Mouse (Mus musculus) limb, embryonic 14.5 days (tissue): Measurements from ENCODE around the gene Taok2. TPM values are rescaled to one million over a fixed set of nuclear protein-coding genes. Genes with fewer than 3 reads are reported as not detected.

Experiments
- ATAC-seq: fragments of 200-750 bp; cut with Nextera tagmentation; 2 replicates; pipeline ENCODE4 v1.8.0; 2017; ENCODE audit warnings: low read depth, moderate number of reproducible peaks, moderate TSS enrichment; ENCODE audit not compliant: low FRiP score
- DNase-seq: peaks from one replicate; pipeline ENCODE4 v3.0.0-alpha.2; 2015; ENCODE audit warnings: low spot score
- H3K27ac ChIP-seq: fragments of 300-500 bp; sonication (generic); replicated peaks from 2 replicates; pipeline ENCODE4 v1.5.1; 2014; ENCODE audit warnings: low read depth, mild to moderate bottlenecking, low read length, moderate library complexity, mixed read lengths
- H3K27me3 ChIP-seq: fragments of 300-500 bp; sonication (generic); 2 replicates; pipeline ENCODE4 v1.6.1; 2014; ENCODE audit warnings: low read length, mixed read lengths; ENCODE audit not compliant: control insufficient read depth, insufficient read depth
- H3K36me3 ChIP-seq: fragments of 300-500 bp; sonication (generic); 2 replicates; pipeline ENCODE4 v1.6.1; 2014; ENCODE audit warnings: mild to moderate bottlenecking, low read length, moderate library complexity, mixed read lengths; ENCODE audit not compliant: control insufficient read depth, insufficient read depth
- H3K4me1 ChIP-seq: fragments of 300-500 bp; sonication (generic); 2 replicates; pipeline ENCODE4 v1.6.1; 2014; ENCODE audit warnings: antibody characterized with exemption, low read length, mixed read lengths; ENCODE audit not compliant: control insufficient read depth, insufficient read depth
- H3K4me2 ChIP-seq: fragments of 300-500 bp; sonication (generic); replicated peaks from 2 replicates; pipeline ENCODE4 v1.6.1; 2014; ENCODE audit warnings: low read depth, mild to moderate bottlenecking, low read length, moderate library complexity; ENCODE audit not compliant: severe bottlenecking
- H3K4me3 ChIP-seq: fragments of 300-500 bp; sonication (generic); replicated peaks from 2 replicates; pipeline ENCODE4 v1.5.1; 2014; ENCODE audit warnings: low read length
- H3K9ac ChIP-seq: fragments of 300-500 bp; sonication (generic); 2 replicates; pipeline ENCODE4 v1.6.1; 2014; ENCODE audit warnings: mild to moderate bottlenecking, low read depth, low read length, moderate library complexity; ENCODE audit not compliant: severe bottlenecking
- H3K9me3 ChIP-seq: fragments of 300-500 bp; sonication (generic); 2 replicates; pipeline ENCODE4 v1.6.1; 2016; ENCODE audit warnings: low read length; ENCODE audit not compliant: control insufficient read depth
- POLR2A ChIP-seq: fragments of 200-500 bp; IDR thresholded peaks from 2 replicates; pipeline ENCODE4 v1.8.0; 2012; ENCODE audit warnings: inconsistent platforms, mild to moderate bottlenecking, moderate library complexity, borderline replicate concordance; ENCODE audit not compliant: insufficient read depth, insufficient read length; ENCODE audit errors: extremely low read depth
- WGBS: fragments of 180-500 bp; shearing (Covaris S2); extraction: QIAGEN DNeasy Blood & Tissue Kit; methylation state at CpG from one replicate; pipeline ENCODE4 v1.1.7; 2014; 5-methylcytosine and 5-hydroxymethylcytosine counted together
- polyA plus RNA-seq, 2 experiments: library from polyadenylated mRNA; depleted of rRNA in 1 of 2; stranded (reverse) in 1 of 2; unstranded in 1 of 2; fragments of >200 nt; fragmentation: Nextera tagmentation in 1 of 2; extraction: Ambion mirVana in 1 of 2; gene quantifications; 2 replicates each; pipeline versions ENCODE4 v1.2.1 to v1.2.3; 2012 to 2014

Gene Taok2
- 106 and 121 TPM in 2 replicates for polyA plus RNA-seq (2012; rRNA removed)
- 28.5 and 37.1 TPM in 2 replicates for polyA plus RNA-seq (2014; fragmentation: Nextera tagmentation; extraction: Ambion mirVana)

DNA sequence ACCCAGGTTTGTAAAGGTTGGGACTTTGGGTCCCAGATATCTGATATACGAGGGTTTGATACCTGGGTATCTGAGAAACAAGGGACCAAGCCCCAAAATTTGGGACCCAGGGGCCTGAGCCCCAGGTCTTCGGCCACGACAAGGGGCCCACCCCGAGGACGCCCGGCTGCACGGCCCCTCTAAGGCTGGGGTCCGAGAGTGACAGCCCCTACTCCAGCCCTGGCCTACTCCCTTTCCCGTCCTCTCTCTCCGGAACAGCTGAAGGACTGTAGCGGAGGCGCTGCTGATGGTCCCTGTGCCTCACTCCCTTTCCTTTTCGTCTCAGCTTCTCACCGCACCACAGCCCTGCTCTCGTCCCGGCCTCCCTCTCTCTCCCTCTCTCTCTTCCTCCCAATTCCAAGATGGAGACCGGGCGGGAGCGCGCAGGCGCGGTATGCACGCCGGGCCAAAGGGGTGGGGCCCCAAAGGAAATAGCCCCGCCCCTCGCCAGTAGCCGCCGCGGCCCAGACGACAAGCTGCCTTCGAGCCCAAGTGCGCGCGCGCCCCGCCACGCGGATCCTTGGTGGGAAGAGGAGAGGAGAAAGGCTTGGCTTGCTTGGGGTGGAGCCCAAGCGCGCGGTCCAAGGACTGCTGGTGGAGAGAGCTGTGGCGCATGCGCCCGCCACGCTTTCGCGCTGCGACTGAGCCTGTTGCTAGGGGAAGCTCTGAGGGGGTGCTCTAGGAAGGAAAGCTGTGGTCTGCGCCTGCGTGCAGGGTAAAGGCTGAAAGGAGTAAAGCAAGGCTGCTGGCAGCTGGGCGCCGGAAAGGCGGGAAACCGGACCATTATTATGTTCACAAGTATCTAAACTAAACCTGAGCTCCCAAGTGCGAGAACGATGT, at the start of gene Taok2:
Gene Taok2 (minus strand): TSS at position 418 of the 879 bp plus-strand sequence.
- Histone ChIP-seq H3K27me3 (no peaks in the 10 kb centered on the region), H3K27ac (peak within 1 kb of the TSS; percentile 81), H3K4me3 (peak within 1 kb of the TSS; percentile 57), H3K4me2 (peak within 1 kb of the TSS; percentile 98), H3K9ac (peak within 1 kb of the TSS; percentile 56), H3K9me3 (no peaks in the 10 kb centered on the region), H3K4me1 (peaks cover 24% of the 10 kb centered on the region), H3K36me3 (peaks cover 11% of the 10 kb centered on the region)
- DNase-seq = peak; percentile 98
- under 1% methylated on average over 54 of the region's 56 CpGs for WGBS
- ATAC-seq = peak; percentile 99
- peak; percentile 67; the same call in 1 of the 2 replicates for TF ChIP-seq POLR2A

GRCm38 (mm10) chr7:126932652-126933051, 48.1 kb upstream of the Taok2 start:
- H3K27me3 ChIP-seq = no peaks in the 10 kb centered on the region
- no peak overlapping the region for H3K4me3 ChIP-seq
- no peak overlapping the region for H3K4me2 ChIP-seq
- peaks cover 9% of the 10 kb centered on the region for H3K4me1 ChIP-seq
- peaks cover 28% of the 10 kb centered on the region for H3K36me3 ChIP-seq
- ATAC-seq (no peak), DNase-seq (no peak)
- WGBS = 83% methylated on average over 2 of the region's 2 CpGs
- H3K9ac ChIP-seq = no peak overlapping the region
- no peak overlapping the region for H3K27ac ChIP-seq
- no peaks in the 10 kb centered on the region for H3K9me3 ChIP-seq
- no peak for TF ChIP-seq POLR2A

GRCm38 (mm10) chr7:126929046-126929445, 44.5 kb upstream of the Taok2 start:
- no peaks in the 10 kb centered on the region for H3K9me3 ChIP-seq
- TF ChIP-seq POLR2A = no peak
- under 1% methylated on average over 11 of the region's 27 CpGs for WGBS
- peak overlapping the region; percentile 85 for H3K4me3 ChIP-seq
- ATAC-seq (peak; percentile 70), DNase-seq (no peak)
- H3K36me3 ChIP-seq = peaks cover 13% of the 10 kb centered on the region
- no peaks in the 10 kb centered on the region for H3K27me3 ChIP-seq
- H3K27ac ChIP-seq = peak overlapping the region; percentile 68; the same call in 1 of the 2 replicates
- H3K9ac ChIP-seq = peak overlapping the region; percentile 81
- peaks cover 9% of the 10 kb centered on the region for H3K4me1 ChIP-seq
- H3K4me2 ChIP-seq = peak overlapping the region; percentile 91

- TF ChIP-seq POLR2A = peak; percentile 89; the same call in 1 of the 2 replicates
- peak within 1 kb of the TSS; percentile 91 for H3K4me2 ChIP-seq
- ATAC-seq = peak; percentile 97
- H3K36me3 ChIP-seq = peaks cover 13% of the 10 kb centered on the region
- peak within 1 kb of the TSS; percentile 81 for H3K9ac ChIP-seq
- WGBS = 3% methylated on average over 48 of the region's 56 CpGs
- H3K27me3 ChIP-seq = no peaks in the 10 kb centered on the region
- H3K27ac ChIP-seq = peak within 1 kb of the TSS; percentile 68; the same call in 1 of the 2 replicates
- peak within 1 kb of the TSS; percentile 85 for H3K4me3 ChIP-seq
- peak; percentile 91 for DNase-seq
- H3K4me1 ChIP-seq = peaks cover 9% of the 10 kb centered on the region
- no peaks in the 10 kb centered on the region for H3K9me3 ChIP-seq
These were observed 44.0 kb upstream of the Taok2 start, which contains the start of gene Kctd13 for GRCm38 (mm10) chr7:126928384-126929037. Gene Kctd13 (plus strand): TSS chr7:126928879.

DNA sequence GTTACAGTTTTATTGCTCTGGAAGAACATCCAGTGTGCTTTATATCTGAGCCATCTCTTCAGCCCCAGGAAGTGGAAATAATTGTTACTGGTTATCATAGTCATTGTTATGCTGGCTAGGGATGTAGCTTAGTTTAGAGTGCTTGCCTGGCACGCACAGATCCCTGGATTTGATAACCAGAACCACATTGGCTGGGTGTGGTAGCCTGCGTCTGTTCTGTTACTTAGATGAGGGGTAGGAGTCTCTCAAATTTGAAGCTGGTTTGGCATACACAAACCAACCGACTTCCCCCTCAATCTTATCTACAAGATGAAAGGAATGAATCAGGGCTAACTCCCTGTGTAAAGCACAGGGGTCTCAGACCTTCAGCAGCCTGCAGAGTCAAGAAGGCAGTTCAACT, 41.8 kb upstream of the Taok2 start:
- H3K9me3 ChIP-seq = no peaks in the 10 kb centered on the region
- H3K27ac ChIP-seq = no peak overlapping the region
- H3K4me2 ChIP-seq = no peak overlapping the region
- no peak overlapping the region for H3K9ac ChIP-seq
- no peak for DNase-seq
- H3K4me1 ChIP-seq = peaks cover 9% of the 10 kb centered on the region
- H3K4me3 ChIP-seq = no peak overlapping the region
- peaks cover 7% of the 10 kb centered on the region for H3K36me3 ChIP-seq
- H3K27me3 ChIP-seq = no peaks in the 10 kb centered on the region
- no peak for TF ChIP-seq POLR2A
- no peak for ATAC-seq
- WGBS = 18% methylated on average over 3 of the region's 3 CpGs
